16 mouse cellular contexts compared by ENCODE assay signal in genomic region chr10:117560396-117561278, GRCm38 (mm10).
"Had no signal": no experiment of that assay in that cellular context is flagged by ENCODE, and none has a peak within 500 bp of the region (broad histone marks: within the 10 kb centered on the region; RNA-seq: fewer than 3 reads in every experiment).

No protein-coding gene starts in this region.

- H3K4me3 ChIP-seq: midbrain, embryonic 12.5 days; myocyte; neural tube, embryonic 12.5 days; neural tube, embryonic 15.5 days had no signal

- H3K4me2 ChIP-seq: lung, embryonic 14.5 days; midbrain, embryonic 12.5 days; neural tube, embryonic 12.5 days had no signal

- H3K9ac ChIP-seq: liver, embryonic 14.5 days; lung, embryonic 14.5 days; midbrain, embryonic 12.5 days; neural tube, embryonic 12.5 days; neural tube, embryonic 15.5 days had no signal

- H3K9me3 ChIP-seq: midbrain, embryonic 12.5 days; neural tube, embryonic 12.5 days; neural tube, embryonic 15.5 days had no signal

- H3K4me1 ChIP-seq: midbrain, embryonic 12.5 days had no signal

- ATAC-seq: midbrain, embryonic 16.5 days had no signal

- H3K36me3 ChIP-seq: midbrain, embryonic 12.5 days; neural tube, embryonic 12.5 days; neural tube, embryonic 15.5 days had no signal

- H3K27ac ChIP-seq: liver, embryonic 14.5 days; midbrain, embryonic 12.5 days; neural tube, embryonic 12.5 days; neural tube, embryonic 15.5 days had no signal

- DNase-seq: lung, embryonic 14.5 days; lung, postnatal 10 days; lung, postnatal 4 days; retina, postnatal 1 day; right cerebral cortex, adult 18-20 months; right cerebral cortex, postnatal 25 days; right cerebral cortex, postnatal 4 days; thymus, adult 18-20 months; thymus, postnatal 14 days; thymus, postnatal 36 days had no signal

- H3K27me3 ChIP-seq: neural tube, embryonic 12.5 days; neural tube, embryonic 15.5 days had no signal
